Mouse (Mus musculus) hindbrain, postnatal 0 days (tissue): Measurements from ENCODE around the gene Itm2b. TPM values are rescaled to one million over a fixed set of nuclear protein-coding genes. Genes with fewer than 3 reads are reported as not detected.

Experiments used
- ATAC-seq: fragments of 200-750 bp; cut with Nextera tagmentation; 2 replicates; pipeline ENCODE4 v1.8.0; 2017; ENCODE audit warnings: mild to moderate bottlenecking, moderate TSS enrichment, moderate library complexity
- DNase-seq: peaks from one replicate; pipeline ENCODE4 v3.0.0-alpha.2; 2015; ENCODE audit warnings: low spot score
- H3K27ac ChIP-seq: fragments of 300-500 bp; sonication (generic); 2 replicates; pipeline ENCODE4 v1.5.1; 2014; ENCODE audit warnings: mild to moderate bottlenecking
- H3K27me3 ChIP-seq: fragments of 300-500 bp; sonication (generic); 2 replicates; pipeline ENCODE4 v1.6.1; 2014; ENCODE audit warnings: low read length, mixed read lengths; ENCODE audit not compliant: insufficient read depth
- H3K36me3 ChIP-seq: fragments of 300-500 bp; sonication (generic); 2 replicates; pipeline ENCODE4 v1.6.1; 2014; ENCODE audit warnings: low read length, mixed read lengths; ENCODE audit not compliant: insufficient read depth
- H3K4me1 ChIP-seq: fragments of 300-500 bp; sonication (generic); 2 replicates; pipeline ENCODE4 v1.6.1; 2014; ENCODE audit warnings: antibody characterized with exemption, low read length, mixed read lengths; ENCODE audit not compliant: insufficient read depth
- H3K4me2 ChIP-seq: fragments of 300-500 bp; sonication (generic); 2 replicates; pipeline ENCODE4 v1.6.1; 2014; ENCODE audit warnings: low read depth, mild to moderate bottlenecking, low read length, moderate library complexity, mixed read lengths
- H3K4me3 ChIP-seq: fragments of 300-500 bp; sonication (generic); 2 replicates; pipeline ENCODE4 v1.5.1; 2014; ENCODE audit warnings: low read length
- H3K9ac ChIP-seq: fragments of 300-500 bp; sonication (generic); replicated peaks from 2 replicates; pipeline ENCODE4 v1.6.1; 2014; ENCODE audit warnings: mild to moderate bottlenecking, low read length, moderate library complexity, mixed read lengths
- H3K9me3 ChIP-seq: fragments of 300-500 bp; sonication (generic); 2 replicates; pipeline ENCODE4 v1.6.1; 2016; ENCODE audit warnings: low read length, mixed read lengths
- CTCF ChIP-seq: IDR thresholded peaks from 2 replicates; pipeline ENCODE4 v1.5.1; 2016; ENCODE audit warnings: antibody characterized with exemption, control low read depth, low read depth
- WGBS: fragments of 180-500 bp; shearing (Covaris S2); extraction: QIAGEN DNeasy Blood & Tissue Kit; methylation state at CpG from one replicate; pipeline ENCODE4 v1.1.7; 2014; 5-methylcytosine and 5-hydroxymethylcytosine counted together
- polyA plus RNA-seq: library from polyadenylated mRNA; unstranded; fragments of >200 nt; fragmentation: Nextera tagmentation; extraction: Ambion mirVana; gene quantifications from 2 replicates; pipeline ENCODE4 v1.2.1, GENCODE M21; 2015
- total RNA-seq: library from RNA; depleted of rRNA; stranded (reverse); fragments of >200 nt; gene quantifications from 2 replicates; pipeline ENCODE4 v1.2.3, GENCODE M21; 2014

Itm2b gene
- total and polyA plus RNA-seq, 2 experiments from 2014 or later: 446 to 1,059 TPM

DNA sequence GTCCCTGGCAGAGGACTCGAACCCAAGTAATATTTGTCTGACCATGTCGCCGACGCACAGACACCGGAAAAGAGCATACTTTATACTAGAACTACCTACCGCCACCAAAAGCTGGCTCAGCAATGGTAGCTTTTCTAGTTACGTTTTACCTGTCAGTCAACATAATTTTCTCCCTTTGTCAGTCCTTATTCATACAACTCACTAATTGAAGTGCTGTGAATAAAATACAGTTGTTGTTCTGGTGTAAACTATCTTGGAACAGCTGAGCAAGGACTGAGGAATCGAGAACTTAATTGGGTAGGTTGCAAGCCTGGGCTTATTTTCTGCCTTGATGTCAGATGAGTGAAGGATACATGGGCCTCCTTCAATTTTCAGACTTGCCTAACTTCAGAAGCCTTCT lies 58.6 kb downstream of the Itm2b start:
- H3K4me1 ChIP-seq: no peaks in the 10 kb centered on the region
- H3K27me3 ChIP-seq: no peaks in the 10 kb centered on the region
- WGBS: 5% methylated on average over 8 of the region's 8 CpGs
- peak overlapping the region; percentile 90 for H3K9ac ChIP-seq
- ATAC-seq: no peak
- no peaks in the 10 kb centered on the region for H3K9me3 ChIP-seq
- H3K4me2 ChIP-seq: peak overlapping the region; percentile 77
- H3K36me3 ChIP-seq: no peaks in the 10 kb centered on the region
- DNase-seq: no peak
- TF ChIP-seq CTCF: no peak
- peak overlapping the region; percentile 94 for H3K27ac ChIP-seq
- H3K4me3 ChIP-seq: peak overlapping the region; percentile 97

DNA sequence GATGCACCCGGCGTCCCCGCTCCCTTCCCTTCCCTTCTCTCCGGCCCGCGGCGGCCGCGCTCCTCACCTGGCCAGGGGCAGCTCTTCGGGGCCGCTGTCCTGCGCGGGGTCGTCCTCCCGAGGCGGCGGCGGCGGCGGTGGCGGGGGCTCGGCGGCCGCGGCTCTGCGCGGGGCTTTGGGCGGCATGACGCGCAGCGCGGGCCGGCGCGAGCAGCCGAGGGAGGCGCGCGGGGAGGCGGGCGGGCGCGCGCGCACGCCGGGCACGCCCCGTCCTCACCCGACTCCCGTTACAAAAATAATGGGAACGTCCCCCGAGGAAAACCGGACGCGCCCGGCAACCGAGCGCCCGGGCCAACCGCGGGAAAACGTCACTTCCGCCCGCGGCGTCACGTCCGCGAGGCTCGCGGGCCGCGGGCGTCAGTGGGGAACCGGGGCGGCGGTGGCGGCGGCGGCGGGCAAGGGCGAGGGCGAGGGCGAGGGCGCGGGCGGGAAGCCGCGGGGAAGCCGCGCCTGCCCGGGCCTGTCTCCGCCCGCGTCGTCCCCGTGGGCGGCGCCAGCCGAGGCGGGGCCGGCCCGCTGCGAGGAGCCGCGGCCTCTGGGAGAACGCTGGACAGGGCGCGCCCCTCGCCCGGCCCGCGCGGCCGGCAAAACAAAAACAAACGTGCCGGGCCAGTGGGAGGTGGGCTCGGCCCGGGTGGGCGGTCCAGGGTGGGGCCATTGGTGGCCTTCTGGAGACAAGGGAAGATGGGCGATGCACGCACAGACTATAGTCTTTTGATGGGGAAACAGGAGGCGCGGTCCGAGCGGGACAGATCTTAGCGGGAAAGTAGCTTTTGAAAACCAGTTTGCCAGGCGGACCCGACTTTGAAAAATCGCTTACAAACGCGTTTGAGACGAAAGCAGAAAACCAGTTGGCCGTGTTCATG lies 59.4 kb downstream of the Itm2b start, which contains the start of gene Rb1:
TSS of gene Rb1 (minus strand) at position 367 of the 926 bp plus-strand sequence.
- ATAC-seq: peak; percentile 88
- peak; percentile 94 for DNase-seq
- H3K9ac ChIP-seq: peak within 1 kb of the TSS; percentile 90
- peak within 1 kb of the TSS; percentile 77 for H3K4me2 ChIP-seq
- H3K27ac ChIP-seq: peak within 1 kb of the TSS; percentile 94
- peak within 1 kb of the TSS; percentile 97 for H3K4me3 ChIP-seq
- H3K4me1 ChIP-seq: no peaks in the 10 kb centered on the region
- H3K36me3 ChIP-seq: no peaks in the 10 kb centered on the region
- no peaks in the 10 kb centered on the region for H3K27me3 ChIP-seq
- no peak for TF ChIP-seq CTCF
- no peaks in the 10 kb centered on the region for H3K9me3 ChIP-seq
- WGBS: 3% methylated on average over 78 of the region's 135 CpGs

DNA sequence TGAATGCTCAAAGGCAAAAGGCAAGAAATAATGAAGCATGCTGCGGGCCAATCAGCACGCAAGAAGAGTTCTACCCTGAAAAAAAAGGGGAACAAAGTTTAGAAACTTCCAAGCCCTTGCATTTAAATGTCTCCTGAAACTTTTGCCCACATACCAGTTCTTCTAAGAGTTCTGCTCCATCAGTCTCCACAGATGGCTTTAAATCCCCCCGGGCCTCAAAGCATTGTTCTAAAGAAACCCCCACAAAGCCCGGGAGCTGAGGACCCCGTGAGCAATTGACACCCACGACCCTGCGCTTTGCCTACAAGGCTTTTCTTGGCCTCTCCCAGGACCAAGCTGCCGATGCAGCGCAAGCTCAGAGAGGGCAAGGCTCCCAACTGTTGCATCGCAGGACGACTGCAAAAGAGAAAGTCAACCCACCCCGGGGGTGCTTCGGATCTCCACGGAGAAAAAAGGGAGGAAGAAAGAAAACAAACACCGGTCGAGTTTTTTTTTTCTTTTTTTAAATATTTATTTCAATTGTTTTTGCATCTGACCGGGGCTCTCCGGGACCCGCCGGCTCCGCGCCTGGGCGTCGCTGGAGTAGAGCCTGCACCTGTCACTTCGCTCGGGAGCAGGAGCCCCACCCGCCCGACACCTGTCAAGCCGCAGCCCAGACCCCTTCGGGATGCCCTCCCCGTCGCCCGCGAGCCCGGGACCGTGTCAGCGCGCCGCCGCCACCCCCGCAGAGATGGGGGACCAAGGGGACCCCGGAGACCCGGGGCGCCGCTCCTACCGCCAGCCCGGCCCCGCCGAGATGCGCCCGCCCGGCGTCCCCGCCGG lies 60.2 kb downstream of the Itm2b start:
- Histone ChIP-seq H3K4me2 (peak overlapping the region; percentile 77), H3K27ac (peak overlapping the region; percentile 94), H3K9me3 (no peaks in the 10 kb centered on the region), H3K4me1 (no peaks in the 10 kb centered on the region), H3K36me3 (no peaks in the 10 kb centered on the region), H3K9ac (peak overlapping the region; percentile 90), H3K4me3 (peak overlapping the region; percentile 97), H3K27me3 (no peaks in the 10 kb centered on the region)
- no peak for TF ChIP-seq CTCF
- ATAC-seq (peak; percentile 59), DNase-seq (peak; percentile 46)
- 2% methylated on average over 53 of the region's 55 CpGs for WGBS

DNA sequence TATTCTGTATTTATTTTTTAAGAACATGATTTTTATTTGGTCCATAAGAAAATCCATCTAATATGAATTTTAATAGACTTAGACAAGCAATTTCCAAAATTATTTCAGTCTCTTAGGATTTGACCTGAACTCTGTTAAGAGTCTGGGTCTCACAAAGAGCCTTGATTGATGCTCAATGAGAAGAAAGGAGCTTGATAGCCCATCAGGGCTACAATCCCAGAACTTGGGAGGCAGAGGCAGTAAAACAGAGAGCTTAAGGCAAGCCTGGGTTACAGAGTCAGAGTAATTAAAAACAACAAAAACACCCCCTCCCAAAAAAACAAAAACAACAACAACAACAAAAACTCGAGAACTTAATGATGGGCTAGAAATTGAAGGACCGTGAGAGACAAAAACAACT lies 61.1 kb downstream of the Itm2b start:
- Histone ChIP-seq H3K27ac (no peak overlapping the region), H3K36me3 (no peaks in the 10 kb centered on the region; the same call in 1 of the 2 replicates), H3K4me3 (no peak overlapping the region), H3K9me3 (no peaks in the 10 kb centered on the region), H3K27me3 (no peaks in the 10 kb centered on the region), H3K4me2 (peak overlapping the region; percentile 77), H3K4me1 (no peaks in the 10 kb centered on the region), H3K9ac (no peak overlapping the region)
- TF ChIP-seq CTCF: no peak
- ATAC-seq (no peak), DNase-seq (no peak)
- 47% methylated on average over 2 of the region's 2 CpGs for WGBS

DNA sequence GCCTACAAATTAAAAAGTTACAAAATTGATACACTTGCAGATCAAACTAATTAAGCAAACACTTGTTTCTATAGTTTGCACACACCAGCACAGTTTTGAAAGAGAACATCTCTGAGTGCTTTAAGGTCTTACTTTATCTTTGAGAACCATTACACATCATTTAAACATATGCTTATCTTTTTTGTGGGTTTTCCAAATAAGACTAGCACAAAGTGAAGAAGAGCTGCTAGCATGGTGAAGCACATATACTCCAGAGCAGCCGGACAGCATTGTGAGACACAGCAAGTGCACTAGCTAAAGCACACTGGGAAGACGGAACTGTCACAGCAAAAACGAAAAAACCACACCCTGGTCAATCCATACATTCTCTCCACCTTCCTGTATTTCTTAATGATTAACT lies 62.9 kb downstream of the Itm2b start:
- Histone ChIP-seq H3K27me3 (no peaks in the 10 kb centered on the region), H3K9me3 (no peaks in the 10 kb centered on the region), H3K36me3 (no peaks in the 10 kb centered on the region; the same call in 1 of the 2 replicates), H3K4me3 (no peak overlapping the region), H3K9ac (no peak overlapping the region), H3K27ac (no peak overlapping the region), H3K4me1 (no peaks in the 10 kb centered on the region), H3K4me2 (no peak overlapping the region)
- DNase-seq: no peak
- WGBS: 83% methylated on average over 3 of the region's 3 CpGs
- no peak for ATAC-seq
- no peak for TF ChIP-seq CTCF

DNA sequence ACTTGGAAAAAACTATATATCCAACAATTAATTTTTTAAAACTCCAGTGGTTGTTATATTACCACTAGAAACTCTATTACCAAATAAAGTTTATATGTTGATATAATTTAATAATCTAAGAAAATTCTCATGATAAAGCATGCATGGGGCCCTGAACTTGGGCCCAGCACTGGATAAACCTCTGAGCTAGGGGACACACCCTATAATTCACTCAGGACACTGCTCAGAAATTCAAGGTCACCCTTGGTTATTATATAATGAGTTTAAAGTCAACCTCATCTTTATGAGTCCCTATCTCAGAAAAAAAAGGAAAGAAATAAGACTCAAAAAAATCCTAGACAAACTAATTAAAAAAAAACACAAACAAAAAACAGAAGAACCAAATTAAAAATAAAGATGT lies 68.2 kb downstream of the Itm2b start:
- no peak overlapping the region for H3K27ac ChIP-seq
- no peaks in the 10 kb centered on the region; the same call in 1 of the 2 replicates for H3K36me3 ChIP-seq
- no peak for TF ChIP-seq CTCF
- no peak overlapping the region for H3K4me2 ChIP-seq
- H3K4me3 ChIP-seq: no peak overlapping the region
- H3K9ac ChIP-seq: no peak overlapping the region
- no peak for DNase-seq
- H3K4me1 ChIP-seq: no peaks in the 10 kb centered on the region
- ATAC-seq: no peak
- no peaks in the 10 kb centered on the region for H3K27me3 ChIP-seq
- no peaks in the 10 kb centered on the region for H3K9me3 ChIP-seq
